Mouse (Mus musculus) kidney, postnatal 0 days (tissue): Measurements from ENCODE around the gene 2810006K23Rik. TPM values are rescaled to one million over a fixed set of nuclear protein-coding genes. Genes with fewer than 3 reads are reported as not detected.

Experiments
- ATAC-seq: fragments of 200-750 bp; cut with Nextera tagmentation; replicated peaks from 2 replicates; pipeline ENCODE4 v1.8.0; 2017; ENCODE audit warnings: low read depth, moderate number of reproducible peaks, moderate TSS enrichment, moderate library complexity; ENCODE audit not compliant: low FRiP score
- DNase-seq: peaks from one replicate; pipeline ENCODE4 v3.0.0-alpha.2; 2016; ENCODE audit warnings: low spot score
- H3K27ac ChIP-seq: fragments of 300-500 bp; sonication (generic); 2 replicates; pipeline ENCODE4 v1.5.1; 2014; ENCODE audit warnings: mild to moderate bottlenecking
- H3K27me3 ChIP-seq: fragments of 300-500 bp; sonication (generic); 2 replicates; pipeline ENCODE4 v1.6.1; 2014; ENCODE audit warnings: low read length, mixed read lengths; ENCODE audit not compliant: insufficient read depth
- H3K36me3 ChIP-seq: fragments of 300-500 bp; sonication (generic); 2 replicates; pipeline ENCODE4 v1.6.1; 2014; ENCODE audit warnings: low read length, mixed read lengths; ENCODE audit not compliant: insufficient read depth
- H3K4me1 ChIP-seq: fragments of 300-500 bp; sonication (generic); replicated peaks from 2 replicates; pipeline ENCODE4 v1.6.1; 2014; ENCODE audit warnings: antibody characterized with exemption, low read length, mixed read lengths; ENCODE audit not compliant: insufficient read depth
- H3K4me2 ChIP-seq: fragments of 300-500 bp; sonication (generic); 2 replicates; pipeline ENCODE4 v1.6.1; 2014; ENCODE audit warnings: mild to moderate bottlenecking, low read length, moderate library complexity, mixed read lengths
- H3K4me3 ChIP-seq: fragments of 300-500 bp; sonication (generic); replicated peaks from 2 replicates; pipeline ENCODE4 v1.5.1; 2014; ENCODE audit warnings: low read depth, low read length
- H3K9ac ChIP-seq: fragments of 300-500 bp; sonication (generic); 2 replicates; pipeline ENCODE4 v1.6.1; 2014; ENCODE audit warnings: low read depth, low read length
- H3K9me3 ChIP-seq: fragments of 300-500 bp; sonication (generic); replicated peaks from 2 replicates; pipeline ENCODE4 v1.6.1; 2016; ENCODE audit warnings: low read length, inconsistent platforms, mixed read lengths
- CTCF ChIP-seq: IDR thresholded peaks from 2 replicates; pipeline ENCODE4 v1.5.1; 2016; ENCODE audit warnings: antibody characterized with exemption, low read depth, mild to moderate bottlenecking, moderate library complexity
- WGBS: fragments of 180-500 bp; shearing (Covaris S2); extraction: QIAGEN DNeasy Blood & Tissue Kit; methylation state at CpG from one replicate; pipeline ENCODE4 v1.1.7; 2014; 5-methylcytosine and 5-hydroxymethylcytosine counted together
- polyA plus RNA-seq: library from polyadenylated mRNA; unstranded; fragments of >200 nt; fragmentation: Nextera tagmentation; extraction: Ambion mirVana; gene quantifications from 2 replicates; pipeline ENCODE4 v1.2.1, GENCODE M21; 2015

The 2810006K23Rik gene
- polyA plus RNA-seq, 1 experiment from 2014 or later: 12.0 TPM

GRCm38 (mm10) chr5:124351111-124351560 is 23.2 kb downstream of the 2810006K23Rik start:
- Histone ChIP-seq H3K9ac (no peak overlapping the region), H3K36me3 (peaks cover 24% of the 10 kb centered on the region), H3K4me2 (peak overlapping the region; percentile 98), H3K4me1 (peaks cover 14% of the 10 kb centered on the region), H3K27me3 (no peaks in the 10 kb centered on the region), H3K9me3 (no peaks in the 10 kb centered on the region), H3K4me3 (0 out of 2 replicates have a peak overlapping the region, but pooled peaks have one; percentile 96), H3K27ac (peak overlapping the region; percentile 97; the same call in 1 of the 2 replicates)
- DNase-seq (peak; percentile 67), ATAC-seq (peak; percentile 42)
- WGBS: 15% methylated on average over 7 of the region's 7 CpGs
- no peak for TF ChIP-seq CTCF

DNA sequence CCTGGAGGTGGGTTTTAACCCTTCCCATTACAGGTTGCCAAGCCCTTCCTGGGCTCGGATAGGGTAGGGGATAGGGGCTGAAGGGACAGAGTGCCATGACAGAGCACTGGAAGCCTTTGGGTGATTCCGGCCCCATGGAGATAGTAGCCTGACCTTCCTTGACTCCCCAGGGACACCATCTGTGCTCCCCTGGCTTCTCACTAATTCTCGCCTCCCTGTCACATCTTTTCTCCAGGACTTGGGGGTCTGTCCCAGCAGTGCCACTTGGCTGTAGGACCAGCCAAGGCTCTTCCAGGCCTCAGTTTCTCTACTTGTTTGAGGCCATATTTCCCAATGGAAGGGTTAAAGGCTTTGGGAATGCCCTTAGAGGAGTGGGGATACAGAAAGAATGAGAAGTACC is 23.7 kb downstream of the 2810006K23Rik start:
- DNase-seq: no peak
- 0 out of 2 replicates have a peak, but pooled peaks have one; percentile 0 for ATAC-seq
- H3K4me3 ChIP-seq: peak overlapping the region; percentile 96
- TF ChIP-seq CTCF: no peak
- H3K4me2 ChIP-seq: peak overlapping the region; percentile 98
- peak overlapping the region; percentile 99 for H3K9ac ChIP-seq
- H3K36me3 ChIP-seq: peaks cover 20% of the 10 kb centered on the region
- no peaks in the 10 kb centered on the region for H3K9me3 ChIP-seq
- H3K27me3 ChIP-seq: no peaks in the 10 kb centered on the region
- 39% methylated on average over 3 of the region's 3 CpGs for WGBS
- H3K4me1 ChIP-seq: peaks cover 14% of the 10 kb centered on the region
- H3K27ac ChIP-seq: peak overlapping the region; percentile 97

DNA sequence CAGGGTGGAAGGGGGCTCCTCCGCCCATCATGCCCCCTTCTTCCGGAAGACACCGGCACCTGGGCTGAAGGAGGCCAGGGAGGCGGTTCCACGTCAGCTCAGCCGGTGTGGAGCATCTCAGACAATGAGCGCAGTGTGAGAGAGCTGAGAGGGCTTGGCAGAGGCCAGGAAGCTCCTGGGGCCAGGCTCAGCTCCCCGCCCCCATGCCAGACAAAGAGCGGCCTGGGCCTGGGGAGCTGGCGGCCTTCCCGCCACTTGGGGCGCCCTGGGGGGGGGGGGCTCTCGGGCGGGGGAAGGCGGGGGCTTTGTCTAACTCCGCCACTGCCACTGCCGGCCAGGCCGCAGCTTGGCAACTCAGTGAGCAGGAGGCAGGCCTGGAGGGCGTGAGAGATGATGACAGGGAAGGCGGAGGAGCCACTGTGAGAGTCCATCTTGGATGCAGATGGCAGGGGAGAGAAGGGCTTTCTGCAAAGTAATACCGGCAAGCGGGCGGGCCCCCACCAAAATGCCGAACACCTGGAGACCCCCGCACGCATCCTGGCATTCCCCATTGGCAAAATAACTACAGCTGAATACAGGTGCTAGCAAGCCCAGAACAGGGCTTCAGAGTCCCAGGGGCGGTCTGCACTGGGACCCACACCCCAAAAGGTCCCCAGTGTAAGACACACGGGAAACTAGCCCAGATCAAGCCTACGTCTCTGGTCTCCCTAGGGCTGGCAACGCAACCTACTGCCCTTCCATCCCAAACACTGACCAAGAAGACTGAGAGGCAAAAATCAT is 24.4 kb downstream of the 2810006K23Rik start:
- H3K36me3 ChIP-seq: peaks cover 15% of the 10 kb centered on the region
- peak; percentile 78 for ATAC-seq
- TF ChIP-seq CTCF: peak; percentile 13; the same call in 1 of the 2 replicates
- H3K27ac ChIP-seq: peak overlapping the region; percentile 97
- H3K9me3 ChIP-seq: no peaks in the 10 kb centered on the region
- H3K4me2 ChIP-seq: peak overlapping the region; percentile 98
- H3K4me3 ChIP-seq: peak overlapping the region; percentile 96
- under 1% methylated on average over 29 of the region's 30 CpGs for WGBS
- H3K27me3 ChIP-seq: no peaks in the 10 kb centered on the region
- peak; percentile 94 for DNase-seq
- H3K4me1 ChIP-seq: peaks cover 14% of the 10 kb centered on the region
- H3K9ac ChIP-seq: peak overlapping the region; percentile 99

GRCm38 (mm10) chr5:124353011-124353725 is 25.3 kb downstream of the 2810006K23Rik start:
- under 1% methylated on average over 32 of the region's 32 CpGs for WGBS
- peak; percentile 5 for ATAC-seq
- Histone ChIP-seq H3K27me3 (no peaks in the 10 kb centered on the region), H3K27ac (peak overlapping the region; percentile 97), H3K9ac (peak overlapping the region; percentile 99), H3K4me2 (peak overlapping the region; percentile 98), H3K36me3 (peaks cover 12% of the 10 kb centered on the region), H3K4me3 (peak overlapping the region; percentile 96), H3K9me3 (no peaks in the 10 kb centered on the region), H3K4me1 (peaks cover 14% of the 10 kb centered on the region)
- TF ChIP-seq CTCF: no peak
- no peak for DNase-seq

DNA sequence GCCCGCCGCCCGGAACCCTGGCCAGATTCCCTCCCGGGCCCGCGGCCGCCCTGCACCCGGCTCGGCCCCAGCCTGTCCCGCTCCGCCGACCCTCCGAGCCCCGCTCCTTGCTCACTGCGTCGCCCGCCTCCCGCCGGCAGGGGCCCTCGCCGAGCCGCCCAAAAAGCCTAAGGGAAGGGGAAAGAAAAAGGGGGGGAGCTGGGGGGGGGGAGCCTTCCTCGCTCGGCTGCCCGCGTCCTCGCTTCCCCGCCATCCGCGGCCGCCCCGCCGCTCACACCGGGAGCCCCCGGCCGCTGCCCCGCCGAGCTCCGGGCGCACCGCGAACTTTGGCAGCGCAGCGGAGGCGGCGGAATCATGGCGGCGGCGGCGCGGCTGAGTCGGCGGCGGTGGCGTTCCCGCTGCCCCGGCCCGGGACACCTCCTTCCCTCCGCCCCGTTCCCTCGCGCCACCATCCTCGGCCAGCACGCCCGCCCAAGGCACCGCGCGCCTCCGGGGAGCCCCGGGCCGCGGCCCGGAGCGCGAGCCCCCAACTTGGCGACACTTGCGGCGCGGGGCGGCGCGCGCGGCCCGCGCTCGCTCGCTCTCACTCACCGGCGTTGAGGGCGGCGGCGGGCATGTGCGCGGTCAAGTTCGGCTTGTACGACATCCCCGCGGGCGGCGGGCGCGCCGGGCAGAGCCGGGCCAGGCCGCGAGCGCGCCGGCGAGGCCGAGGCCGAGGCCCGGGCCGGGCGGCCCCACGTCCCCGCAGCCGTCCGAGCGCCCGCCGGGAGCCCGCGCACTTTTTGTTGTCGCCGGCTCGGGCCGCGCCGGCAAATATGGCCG is 26.0 kb downstream of the 2810006K23Rik start:
- Histone ChIP-seq H3K9ac (peak overlapping the region; percentile 99), H3K4me1 (peaks cover 14% of the 10 kb centered on the region), H3K4me2 (peak overlapping the region; percentile 98), H3K27me3 (no peaks in the 10 kb centered on the region), H3K36me3 (peaks cover 4% of the 10 kb centered on the region), H3K9me3 (no peaks in the 10 kb centered on the region), H3K4me3 (peak overlapping the region; percentile 96), H3K27ac (peak overlapping the region; percentile 97)
- WGBS: under 1% methylated on average over 72 of the region's 132 CpGs
- TF ChIP-seq CTCF: peak; percentile 59; the same call in 1 of the 2 replicates
- peak; percentile 44 for ATAC-seq
- DNase-seq: peak; percentile 84
